Mouse (Mus musculus) kidney, adult 2 months (tissue): ENCODE results near the gene Thra. TPM values are rescaled to one million over a fixed set of nuclear protein-coding genes. Genes with fewer than 3 reads are reported as not detected.

Source experiments
- DNase-seq: peaks from one replicate; pipeline ENCODE4 v3.0.0; 2021
- H3K27ac ChIP-seq: fragments of 200-500 bp; 2 replicates; pipeline ENCODE4 v1.5.1; 2012; ENCODE audit warnings: low read depth, low read length, control low read depth, inconsistent platforms; ENCODE audit not compliant: insufficient read depth
- H3K27me3 ChIP-seq: fragments of 200-500 bp; replicated peaks from 2 replicates; pipeline ENCODE4 v1.6.1; 2012; ENCODE audit warnings: mild to moderate bottlenecking, moderate library complexity, low read length, inconsistent platforms; ENCODE audit not compliant: control insufficient read depth, insufficient read depth
- H3K36me3 ChIP-seq: fragments of 200-500 bp; 2 replicates; pipeline ENCODE4 v1.6.1; 2012; ENCODE audit warnings: mild to moderate bottlenecking, moderate library complexity, low read length, inconsistent platforms; ENCODE audit not compliant: control insufficient read depth, insufficient read depth
- H3K4me1 ChIP-seq: fragments of 200-500 bp; 2 replicates; pipeline ENCODE4 v1.6.1; 2011; ENCODE audit warnings: low read length; ENCODE audit not compliant: control insufficient read depth, insufficient read depth
- H3K4me3 ChIP-seq: fragments of 200-500 bp; 2 replicates; pipeline ENCODE4 v1.5.1; 2011; ENCODE audit warnings: mild to moderate bottlenecking, low read depth, low read length, control low read depth; ENCODE audit not compliant: insufficient read depth
- CTCF ChIP-seq: fragments of 200-500 bp; conservative IDR thresholded peaks from 2 replicates; pipeline ENCODE4 v1.5.1; 2011; ENCODE audit warnings: low read depth, mild to moderate bottlenecking, control low read depth, low read length, moderate library complexity, mixed read lengths; ENCODE audit not compliant: insufficient read depth, insufficient read length
- POLR2A ChIP-seq: fragments of 200-500 bp; IDR thresholded peaks from one replicate; pipeline ENCODE4 v1.6.1; 2011; ENCODE audit warnings: low read depth, low read length, control low read depth
- WGBS: fragments of 180-500 bp; shearing (Covaris S2); methylation state at CpG from one replicate; pipeline ENCODE4 v1.1.7; 2018; 5-methylcytosine and 5-hydroxymethylcytosine counted together
- polyA plus RNA-seq: library from polyadenylated mRNA; depleted of rRNA; stranded (reverse); fragments of >200 nt; gene quantifications from 2 replicates; pipeline ENCODE4 v1.2.3, GENCODE M21; 2012

Gene Thra
- polyA plus RNA-seq, 1 experiment = 92.7 TPM

DNA sequence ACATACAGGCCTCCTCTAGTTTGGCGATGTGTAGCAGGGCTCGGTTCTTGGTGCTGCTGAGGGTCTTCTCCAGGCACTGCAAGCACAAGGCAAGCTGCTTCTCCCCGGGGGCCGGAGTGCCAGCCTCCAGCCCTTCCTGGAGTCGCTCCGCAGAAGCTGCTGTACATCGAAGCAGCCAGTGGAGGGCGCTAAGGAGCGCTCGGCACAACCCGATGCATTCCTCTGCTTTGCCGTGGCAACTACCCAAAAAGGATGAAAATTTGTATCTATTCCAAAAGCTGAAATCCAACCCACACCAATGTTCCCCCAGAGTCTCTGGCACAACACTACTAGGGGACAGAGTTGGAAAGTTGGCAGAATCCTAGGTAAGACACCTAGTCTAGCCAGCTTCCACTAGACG lies 22.5 kb upstream of the Thra start:
- 14% methylated on average over 13 of the region's 13 CpGs for WGBS
- no peaks in the 10 kb centered on the region for H3K27me3 ChIP-seq
- no peak for TF ChIP-seq POLR2A
- peak; percentile 73 for TF ChIP-seq CTCF
- peak; percentile 72 for DNase-seq
- H3K4me1 ChIP-seq = peaks cover 9% of the 10 kb centered on the region
- no peak overlapping the region for H3K4me3 ChIP-seq
- H3K36me3 ChIP-seq = no peaks in the 10 kb centered on the region
- no peak overlapping the region for H3K27ac ChIP-seq

DNA sequence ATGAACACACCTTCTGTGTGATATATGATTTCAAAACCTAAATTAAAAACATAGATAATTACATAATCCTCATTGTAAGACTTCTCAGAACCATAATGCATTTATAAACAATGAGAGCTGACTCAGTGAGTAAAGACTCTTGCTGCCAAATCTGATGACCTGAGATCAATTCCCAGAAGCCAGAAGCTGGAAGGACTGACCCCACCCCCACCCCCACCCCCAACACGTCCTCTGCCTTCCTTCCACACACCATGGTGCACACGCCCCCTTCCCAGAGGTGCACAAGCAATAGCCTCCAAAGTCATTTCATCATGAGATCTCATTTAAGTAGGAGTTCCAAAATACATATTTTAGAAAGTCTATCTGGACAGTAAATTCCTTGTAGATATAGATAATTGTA lies 19.7 kb upstream of the Thra start:
- Histone ChIP-seq H3K27me3 (no peaks in the 10 kb centered on the region), H3K27ac (no peak overlapping the region), H3K4me1 (peaks cover 9% of the 10 kb centered on the region), H3K4me3 (no peak overlapping the region), H3K36me3 (no peaks in the 10 kb centered on the region)
- no peak for TF ChIP-seq CTCF
- WGBS = 61% methylated on average over 2 of the region's 2 CpGs
- no peak for DNase-seq

DNA sequence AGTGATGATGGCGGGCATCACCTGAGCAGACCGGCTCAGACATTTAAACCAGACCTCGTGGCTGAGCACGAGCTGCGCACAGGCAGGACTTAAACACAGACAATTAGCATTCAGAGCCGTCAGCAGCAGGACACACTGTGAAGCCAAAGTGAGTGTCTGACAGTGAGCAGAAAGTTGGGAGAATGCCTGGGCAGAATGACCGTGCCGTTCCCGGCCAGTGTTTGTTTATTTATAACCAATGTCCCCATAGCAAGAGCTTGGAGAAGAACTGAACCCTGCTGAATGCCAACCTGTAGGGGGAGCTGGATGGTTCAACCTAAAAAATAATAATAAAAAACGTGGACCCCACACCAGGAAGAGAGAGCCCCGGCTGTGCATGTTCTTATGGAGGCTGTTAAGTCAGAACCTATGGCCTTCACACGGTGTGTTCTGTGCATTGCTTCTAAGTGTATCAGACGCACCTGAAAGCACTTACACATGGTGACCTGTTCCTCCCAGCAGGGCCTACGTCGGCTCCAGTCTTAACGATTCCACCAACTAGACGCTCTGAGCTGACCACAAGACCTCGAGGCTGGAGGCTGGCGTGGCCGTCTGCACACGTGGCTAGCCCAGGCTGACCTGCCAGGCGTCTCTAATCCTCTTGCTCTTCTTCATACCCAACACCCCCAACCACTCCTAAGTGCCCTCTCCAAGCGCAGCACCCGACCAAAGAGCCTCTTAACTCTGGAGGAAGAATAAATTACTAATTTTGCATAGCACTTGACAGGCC lies 18.8 kb upstream of the Thra start:
- Histone ChIP-seq H3K27me3 (no peaks in the 10 kb centered on the region), H3K27ac (peak overlapping the region; percentile 44; the same call in 1 of the 2 replicates), H3K4me1 (peaks cover 12% of the 10 kb centered on the region), H3K4me3 (no peak overlapping the region), H3K36me3 (no peaks in the 10 kb centered on the region)
- TF ChIP-seq POLR2A = no peak
- peak; percentile 41 for TF ChIP-seq CTCF
- DNase-seq = peak; percentile 85
- WGBS = 43% methylated on average over 24 of the region's 24 CpGs

DNA sequence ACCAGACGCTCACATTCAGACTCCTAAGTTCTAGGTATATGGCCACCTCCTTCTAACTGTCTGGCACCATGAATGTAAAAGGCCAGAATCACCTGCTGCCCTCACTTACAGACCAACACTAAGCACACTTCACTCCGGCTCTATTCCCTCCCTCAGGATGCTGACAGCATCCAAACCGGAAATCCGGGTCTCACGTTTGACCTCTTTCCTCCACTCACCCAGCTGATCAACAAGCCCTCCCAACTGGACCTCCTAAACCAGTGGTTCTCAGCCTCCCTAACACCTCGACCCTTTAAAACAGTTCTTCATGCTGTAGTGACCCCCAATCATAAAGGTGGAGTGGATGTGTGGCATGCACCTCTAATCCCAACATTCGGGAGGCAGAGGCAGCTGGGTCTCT lies 17.3 kb upstream of the Thra start:
- TF ChIP-seq CTCF (no peak), POLR2A (no peak)
- Histone ChIP-seq H3K36me3 (no peaks in the 10 kb centered on the region), H3K27me3 (no peaks in the 10 kb centered on the region), H3K27ac (no peak overlapping the region), H3K4me1 (peaks cover 12% of the 10 kb centered on the region), H3K4me3 (no peak overlapping the region)
- WGBS = 59% methylated on average over 7 of the region's 7 CpGs
- DNase-seq = peak; percentile 40

DNA sequence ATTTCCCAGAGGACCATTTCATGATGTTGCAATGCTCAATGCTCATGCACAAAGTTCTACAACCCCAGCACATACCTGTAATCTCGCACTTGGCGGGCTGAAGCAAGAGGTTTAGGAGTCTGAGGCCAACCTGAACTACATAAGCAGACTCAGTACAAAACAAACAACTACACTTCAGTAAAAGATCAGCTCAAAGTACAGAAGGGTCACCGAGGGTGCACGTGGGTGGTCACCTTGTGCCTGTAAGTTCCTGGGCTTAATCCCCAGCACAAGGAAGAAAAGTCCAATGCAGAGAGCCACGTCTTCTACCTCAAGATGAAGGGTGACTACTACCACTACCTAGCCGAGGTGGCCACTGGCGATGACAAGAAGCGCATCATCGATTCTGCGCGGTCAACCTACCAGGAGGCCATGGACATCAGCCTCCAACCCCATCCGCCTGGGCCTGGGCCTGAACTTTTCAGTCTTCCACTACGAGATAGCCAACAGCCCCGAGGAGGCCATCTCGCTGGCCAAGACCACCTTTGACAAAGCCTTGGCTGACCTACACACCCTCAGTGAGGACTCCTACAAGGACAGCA lies 14.4 kb upstream of the Thra start:
- TF ChIP-seq POLR2A = no peak
- no peak for TF ChIP-seq CTCF
- Histone ChIP-seq H3K27me3 (no peaks in the 10 kb centered on the region), H3K27ac (no peak overlapping the region; the same call in 1 of the 2 replicates), H3K4me1 (peaks cover 19% of the 10 kb centered on the region), H3K36me3 (no peaks in the 10 kb centered on the region), H3K4me3 (no peak overlapping the region)
- DNase-seq = peak; percentile 30
- 85% methylated on average over 15 of the region's 15 CpGs for WGBS

DNA sequence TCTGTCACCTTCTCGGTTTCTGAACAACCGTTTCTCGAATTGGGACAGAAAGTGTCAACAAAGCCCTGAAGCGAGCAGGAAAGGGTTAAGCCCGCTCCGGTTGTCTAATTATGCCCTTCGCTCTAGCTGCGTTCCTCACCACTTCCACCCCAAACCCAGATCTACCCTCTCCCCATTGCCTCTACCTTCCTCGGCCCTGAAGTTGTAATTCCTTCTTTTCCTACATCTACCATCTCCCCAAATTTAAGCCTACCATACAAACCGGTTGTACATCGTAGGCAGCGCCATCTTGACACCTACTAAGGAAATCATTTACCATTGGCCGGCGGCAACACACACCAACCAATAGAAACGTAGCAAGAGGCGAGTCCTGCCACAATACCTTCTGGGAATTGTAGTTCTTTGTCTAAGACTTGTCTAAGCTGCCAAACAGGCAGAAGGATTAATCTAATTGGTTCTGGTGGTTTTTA lies 11.3 kb upstream of the Thra start, which contains the start of gene Med24:
Gene Med24, minus strand, starts transcription at position 317 of the 470 bp plus-strand sequence.
- Histone ChIP-seq H3K27ac (peak within 1 kb of the TSS; percentile 72; the same call in 1 of the 2 replicates), H3K27me3 (no peaks in the 10 kb centered on the region), H3K4me3 (peak within 1 kb of the TSS; percentile 93), H3K36me3 (no peaks in the 10 kb centered on the region), H3K4me1 (peaks cover 10% of the 10 kb centered on the region)
- under 1% methylated on average over 16 of the region's 16 CpGs for WGBS
- peak; percentile 97 for DNase-seq
- TF ChIP-seq CTCF = no peak
- no peak for TF ChIP-seq POLR2A

DNA sequence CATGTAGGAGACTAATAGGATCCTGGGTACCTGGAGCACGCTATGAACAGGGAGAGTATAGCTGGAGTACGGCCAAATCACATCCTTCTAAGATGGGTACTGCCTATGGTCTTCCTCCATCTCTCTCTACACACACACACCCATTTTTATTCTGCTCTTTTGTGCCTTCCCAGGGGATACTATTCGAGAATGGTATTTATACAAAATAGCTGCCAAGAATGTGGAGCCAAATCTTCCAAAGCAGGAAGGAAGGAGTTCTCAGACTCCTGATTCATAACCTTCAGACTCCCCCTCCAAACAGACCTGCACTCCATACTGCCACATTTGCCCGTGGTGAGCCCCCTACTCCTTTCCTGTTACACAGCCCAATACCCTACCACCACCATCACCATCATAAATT lies 9.7 kb upstream of the Thra start:
- TF ChIP-seq CTCF = no peak
- no peak for TF ChIP-seq POLR2A
- peak; percentile 33 for DNase-seq
- Histone ChIP-seq H3K36me3 (no peaks in the 10 kb centered on the region), H3K4me3 (no peak overlapping the region), H3K4me1 (peaks cover 10% of the 10 kb centered on the region), H3K27ac (0 out of 2 replicates have a peak overlapping the region, but pooled peaks have one; percentile 22), H3K27me3 (no peaks in the 10 kb centered on the region)
- WGBS = 60% methylated on average over 4 of the region's 4 CpGs
